Comparison of ENCODE assay signal across 16 mouse cellular contexts in genomic region chr7:144754722-144755121, GRCm38 (mm10). TPM values are rescaled to one million over a fixed set of nuclear protein-coding genes. Genes with fewer than 3 reads are reported as not detected.
DNase-seq lines count a peak whose midpoint lies in the region; ATAC-seq and TF ChIP-seq lines count a peak whose summit lies in the region.
"Had no signal": no experiment of that assay in that cellular context is flagged by ENCODE, and none has a peak within 500 bp of the region (broad histone marks: within the 10 kb centered on the region; RNA-seq: fewer than 3 reads in every experiment).

No protein-coding gene starts in this region.

- H3K27ac ChIP-seq in gastrocnemius, adult 2 months, result peak overlapping the region; percentile 56; the same call in 1 of the 2 replicates
- no peak overlapping the region for H3K27ac ChIP-seq in neural tube, embryonic 15.5 days (replicated peaks)
- H3K27ac ChIP-seq: forebrain, embryonic 15.5 days; hindbrain, embryonic 13.5 days; limb, embryonic 12.5 days; liver, embryonic 15.5 days; midbrain, embryonic 15.5 days had no signal

- DNase-seq in gastrocnemius, adult 2 months, result no peak
- no peak for DNase-seq in gastrocnemius, postnatal 4 days (ENCODE audit: low spot score in 2 of 2)
- peak; percentile 17 to 35 for DNase-seq in kidney, adult 8-10 months
- DNase-seq in kidney, adult 18-20 months, result no peak
- DNase-seq in kidney, postnatal 14 days, result peak; percentile 73
- DNase-seq in lung, postnatal 25 days (ENCODE audit: low spot score), result peak; percentile 49
- DNase-seq: cerebellum, adult 11-12 months; cerebellum, postnatal 36 days; layer of hippocampus, adult 9-11 months had no signal

- H3K4me2 ChIP-seq in neural tube, embryonic 15.5 days, result no peak overlapping the region
- H3K4me2 ChIP-seq: forebrain, embryonic 15.5 days; hindbrain, embryonic 13.5 days; limb, embryonic 12.5 days; liver, embryonic 15.5 days; midbrain, embryonic 15.5 days had no signal

- no peaks in the 10 kb centered on the region for H3K36me3 ChIP-seq in neural tube, embryonic 15.5 days
- H3K36me3 ChIP-seq: forebrain, embryonic 15.5 days; hindbrain, embryonic 13.5 days; limb, embryonic 12.5 days; liver, embryonic 15.5 days; midbrain, embryonic 15.5 days had no signal

- H3K4me3 ChIP-seq in gastrocnemius, adult 2 months, result no peak overlapping the region
- no peak overlapping the region for H3K4me3 ChIP-seq in neural tube, embryonic 15.5 days (replicated peaks)
- H3K4me3 ChIP-seq: forebrain, embryonic 15.5 days; hindbrain, embryonic 13.5 days; limb, embryonic 12.5 days; liver, embryonic 15.5 days; midbrain, embryonic 15.5 days had no signal

- TF ChIP-seq CTCF in gastrocnemius, adult 2 months (IDR thresholded peaks at IDR 0.05), result no peak

- intact Hi-C loops in gastrocnemius, adult 2 months (cut with DNase I), result no loop called here

- no peaks in the 10 kb centered on the region for H3K27me3 ChIP-seq in neural tube, embryonic 15.5 days (replicated peaks)
- H3K27me3 ChIP-seq: forebrain, embryonic 15.5 days; hindbrain, embryonic 13.5 days; liver, embryonic 15.5 days; midbrain, embryonic 15.5 days had no signal

- no peaks in the 10 kb centered on the region for H3K9me3 ChIP-seq in neural tube, embryonic 15.5 days (replicated peaks)
- H3K9me3 ChIP-seq: forebrain, embryonic 15.5 days; hindbrain, embryonic 13.5 days; limb, embryonic 12.5 days; liver, embryonic 15.5 days; midbrain, embryonic 15.5 days had no signal

- no peak overlapping the region for H3K9ac ChIP-seq in neural tube, embryonic 15.5 days (replicated peaks)
- H3K9ac ChIP-seq: forebrain, embryonic 15.5 days; hindbrain, embryonic 13.5 days; limb, embryonic 12.5 days; liver, embryonic 15.5 days; midbrain, embryonic 15.5 days had no signal

- ATAC-seq in neural tube, embryonic 15.5 days (ENCODE audit: low FRiP score), result no peak
- ATAC-seq: forebrain, embryonic 15.5 days; midbrain, embryonic 15.5 days had no signal

- peaks cover 5% of the 10 kb centered on the region; the same call in 1 of the 2 replicates for H3K4me1 ChIP-seq in neural tube, embryonic 15.5 days
- H3K4me1 ChIP-seq: forebrain, embryonic 15.5 days; midbrain, embryonic 15.5 days had no signal

- WGBS in neural tube, embryonic 15.5 days, result 81% methylated on average over 2 of the region's 2 CpGs

RNA-seq across cellular contexts. Expression of gene Ano1, which starts 2.9 kb away (rescaled TPM):
- total RNA-seq in gastrocnemius, adult 2 months (2021), result 1 to 10 TPM; 2.9 to 3.7 TPM
- 10 to 100 TPM; 10.2 to 10.6 TPM for total RNA-seq in gastrocnemius, postnatal 4 days (2021)
- 4.2 and 8.8 TPM in 2 replicates for polyA plus RNA-seq in neural tube, embryonic 15.5 days (2015; fragmentation: Nextera tagmentation; extraction: Ambion mirVana)
- total RNA-seq: megakaryocyte progenitor cell, adult 5-6 weeks had no signal

Comparison
In these comparisons a context has a peak if more than half of its experiments do, and no peak if none do; other contexts are left out.
1. DNase-seq: peak in kidney, adult 8-10 months (2 of 2), kidney, postnatal 14 days (single experiment) and lung, postnatal 25 days (single experiment); none in gastrocnemius, adult 2 months (single experiment), gastrocnemius, postnatal 4 days (0 of 2) and kidney, adult 18-20 months (single experiment).